Mouse (Mus musculus) neural tube, embryonic 11.5 days (tissue): ENCODE results near the gene Gm525. TPM values are rescaled to one million over a fixed set of nuclear protein-coding genes. Genes with fewer than 3 reads are reported as not detected.
"Not testable (repeated sequence)": the region's sequence is repeated elsewhere in the genome, so short reads cannot be mapped to it uniquely, and the experiment has no call there.

ENCODE experiments used
- ATAC-seq: fragments of 200-750 bp; cut with Nextera tagmentation; 2 replicates; pipeline ENCODE4 v1.8.0; 2017; ENCODE audit warnings: moderate number of reproducible peaks, mild to moderate bottlenecking, moderate TSS enrichment, moderate library complexity; ENCODE audit not compliant: insufficient read depth, low FRiP score, low TSS enrichment
- DNase-seq: peaks from one replicate; pipeline ENCODE4 v3.0.0-alpha.2; 2015; ENCODE audit warnings: low spot score
- H3K27ac ChIP-seq: fragments of 300-500 bp; sonication (generic); 2 replicates; pipeline ENCODE4 v1.5.1; 2014; ENCODE audit warnings: low read depth, mild to moderate bottlenecking, low read length
- H3K27me3 ChIP-seq: fragments of 300-500 bp; sonication (generic); 2 replicates; pipeline ENCODE4 v1.6.1; 2014; ENCODE audit warnings: mild to moderate bottlenecking, low read length, mixed read lengths; ENCODE audit not compliant: control insufficient read depth, insufficient read depth
- H3K36me3 ChIP-seq: fragments of 300-500 bp; sonication (generic); 2 replicates; pipeline ENCODE4 v1.6.1; 2014; ENCODE audit warnings: mild to moderate bottlenecking, low read length, moderate library complexity, mixed read lengths; ENCODE audit not compliant: control insufficient read depth, insufficient read depth
- H3K4me1 ChIP-seq: fragments of 300-500 bp; sonication (generic); 2 replicates; pipeline ENCODE4 v1.6.1; 2014; ENCODE audit warnings: low read length, mixed read lengths; ENCODE audit not compliant: control insufficient read depth, insufficient read depth
- H3K4me2 ChIP-seq: fragments of 300-500 bp; sonication (generic); 2 replicates; pipeline ENCODE4 v1.6.1; 2014; ENCODE audit warnings: low read depth, mild to moderate bottlenecking, moderate library complexity
- H3K4me3 ChIP-seq: fragments of 300-500 bp; sonication (generic); 2 replicates; pipeline ENCODE4 v1.5.1; 2014; ENCODE audit warnings: low read depth, low read length
- H3K9ac ChIP-seq: fragments of 300-500 bp; sonication (generic); 2 replicates; pipeline ENCODE4 v1.6.1; 2014; ENCODE audit warnings: mild to moderate bottlenecking, low read length
- H3K9me3 ChIP-seq: fragments of 300-500 bp; sonication (generic); 2 replicates; pipeline ENCODE4 v1.6.1; 2016; ENCODE audit warnings: low read length; ENCODE audit not compliant: control insufficient read depth
- WGBS: fragments of 180-500 bp; shearing (Covaris S2); extraction: QIAGEN DNeasy Blood & Tissue Kit; methylation state at CpG from one replicate; pipeline ENCODE4 v1.1.7; 2014; 5-methylcytosine and 5-hydroxymethylcytosine counted together
- polyA plus RNA-seq: library from polyadenylated mRNA; unstranded; fragments of >200 nt; fragmentation: Nextera tagmentation; extraction: Ambion mirVana; gene quantifications from 2 replicates; pipeline ENCODE4 v1.2.1, GENCODE M21; 2014

The Gm525 gene
- polyA plus RNA-seq, 1 experiment from 2014 or later = not detected

DNA sequence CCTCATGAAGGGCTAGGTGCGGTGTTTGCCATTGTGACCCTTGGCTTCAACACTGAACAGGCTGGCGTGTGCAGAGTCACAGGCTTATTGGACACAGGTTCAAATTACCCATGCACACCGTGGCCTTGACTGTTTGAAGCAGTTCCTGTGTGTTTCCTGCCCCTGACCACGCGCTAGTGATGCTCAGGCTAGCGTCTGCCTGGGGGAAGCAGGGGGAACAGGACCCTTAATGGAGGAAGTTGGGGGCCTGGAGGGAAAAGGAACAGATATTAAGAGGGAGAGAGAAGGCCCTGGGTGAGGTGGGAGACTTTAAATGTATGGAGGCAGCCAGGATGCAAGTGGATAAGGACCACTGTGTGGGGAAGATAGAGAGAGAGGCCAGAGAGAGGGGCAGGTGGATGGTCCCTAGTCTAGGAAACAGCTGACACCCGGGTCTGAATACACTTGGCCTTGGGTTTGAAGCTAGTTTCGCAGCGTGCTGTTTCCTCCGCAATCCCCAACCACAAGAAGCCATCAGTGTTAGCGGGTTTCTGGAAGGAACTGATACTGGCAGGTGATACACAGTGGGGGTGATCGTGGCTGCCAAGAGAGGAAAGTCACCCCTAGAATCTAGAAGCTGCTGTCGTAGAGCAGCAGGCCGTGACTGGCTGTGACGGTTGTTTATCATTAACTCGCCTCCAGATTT lies 5.5 kb downstream of the Gm525 start:
- Histone ChIP-seq H3K27me3 (no peaks in the 10 kb centered on the region), H3K27ac (no peak overlapping the region), H3K36me3 (no peaks in the 10 kb centered on the region), H3K4me3 (no peak overlapping the region), H3K4me1 (no peaks in the 10 kb centered on the region), H3K4me2 (no peak overlapping the region), H3K9me3 (no peaks in the 10 kb centered on the region), H3K9ac (no peak overlapping the region)
- DNase-seq (no peak), ATAC-seq (no peak)
- WGBS = 86% methylated on average over 16 of the region's 16 CpGs

DNA sequence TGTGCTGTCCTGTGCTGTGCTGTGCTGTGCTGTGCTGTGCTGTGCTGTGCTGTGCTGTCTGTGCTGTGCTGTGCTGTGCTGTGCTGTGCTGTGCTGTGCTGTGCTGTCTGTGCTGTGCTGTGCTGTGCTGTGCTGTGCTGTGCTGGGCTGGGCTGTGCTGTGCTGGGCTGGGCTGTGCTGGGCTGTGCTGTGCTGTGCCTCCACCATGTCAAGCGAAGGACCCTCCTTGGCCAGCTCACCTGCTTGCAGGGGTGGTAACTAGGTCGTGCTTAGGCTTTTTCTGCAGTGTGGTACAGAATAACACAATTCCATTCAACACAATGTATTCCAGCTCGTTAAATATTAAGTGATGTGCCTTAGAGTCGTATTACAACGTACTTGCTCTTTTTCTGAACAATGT lies 8.3 kb downstream of the Gm525 start:
- WGBS = 80% methylated on average over 5 of the region's 5 CpGs
- not testable (repeated sequence) for H3K9ac ChIP-seq, H3K27ac ChIP-seq, H3K27me3 ChIP-seq, ATAC-seq, DNase-seq, H3K36me3 ChIP-seq, H3K4me2 ChIP-seq, H3K4me1 ChIP-seq, H3K9me3 ChIP-seq, H3K4me3 ChIP-seq

DNA sequence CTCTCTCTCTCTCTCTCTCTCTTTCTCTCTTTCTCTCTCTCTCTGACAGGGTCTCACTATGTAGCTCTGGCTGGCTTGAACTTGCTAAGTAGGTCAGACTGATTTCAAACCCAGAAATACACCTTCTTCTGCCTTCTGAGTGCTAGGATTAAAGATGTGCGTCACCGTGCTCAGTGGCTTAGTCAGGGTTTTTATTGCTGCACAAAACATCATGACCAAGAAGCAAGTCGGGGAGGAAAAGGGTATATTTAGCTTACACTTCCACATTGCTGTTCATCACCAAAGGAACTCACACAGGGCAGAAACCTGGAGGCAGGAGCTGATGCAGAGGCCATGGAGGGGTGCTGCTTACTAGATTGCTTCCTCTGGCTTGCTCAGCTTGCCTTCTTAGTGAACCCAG lies 9.1 kb downstream of the Gm525 start:
- 88% methylated on average over 3 of the region's 3 CpGs for WGBS
- not testable (repeated sequence) for ATAC-seq, H3K27me3 ChIP-seq

DNA sequence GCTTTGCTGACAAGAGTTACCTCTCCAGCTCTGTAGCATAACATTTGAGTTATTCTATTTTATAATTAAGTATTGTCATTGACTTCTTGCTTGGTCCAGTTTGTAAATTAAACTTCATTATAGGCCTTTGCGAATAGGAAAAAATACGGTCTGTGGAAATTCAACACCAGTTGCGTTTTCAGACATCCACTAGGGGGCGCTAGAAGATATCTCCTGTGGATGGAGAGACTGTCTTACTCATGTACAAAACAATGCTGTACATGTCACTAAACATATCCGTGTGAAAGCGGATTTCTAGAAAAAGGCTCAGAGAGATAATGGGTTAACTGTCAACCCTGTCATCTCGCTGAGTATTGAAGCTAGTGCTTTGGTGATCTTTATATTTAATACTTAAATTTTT lies 11.0 kb downstream of the Gm525 start:
- no peaks in the 10 kb centered on the region for H3K9me3 ChIP-seq
- no peaks in the 10 kb centered on the region for H3K36me3 ChIP-seq
- WGBS = 51% methylated on average over 7 of the region's 7 CpGs
- no peak overlapping the region for H3K9ac ChIP-seq
- no peak overlapping the region for H3K4me3 ChIP-seq
- H3K27me3 ChIP-seq = no peaks in the 10 kb centered on the region
- no peak for ATAC-seq
- no peak overlapping the region for H3K27ac ChIP-seq
- DNase-seq = peak; percentile 35
- H3K4me2 ChIP-seq = no peak overlapping the region
- 0 out of 2 replicates have a peak, but pooled peaks cover 3% of the 10 kb centered on the region for H3K4me1 ChIP-seq

More for the DNA sequence above, 9.1 kb downstream of the Gm525 start:
- not testable (repeated sequence) for H3K4me2 ChIP-seq, DNase-seq, H3K4me1 ChIP-seq, H3K27ac ChIP-seq, H3K36me3 ChIP-seq, H3K9me3 ChIP-seq, H3K4me3 ChIP-seq, H3K9ac ChIP-seq

DNA sequence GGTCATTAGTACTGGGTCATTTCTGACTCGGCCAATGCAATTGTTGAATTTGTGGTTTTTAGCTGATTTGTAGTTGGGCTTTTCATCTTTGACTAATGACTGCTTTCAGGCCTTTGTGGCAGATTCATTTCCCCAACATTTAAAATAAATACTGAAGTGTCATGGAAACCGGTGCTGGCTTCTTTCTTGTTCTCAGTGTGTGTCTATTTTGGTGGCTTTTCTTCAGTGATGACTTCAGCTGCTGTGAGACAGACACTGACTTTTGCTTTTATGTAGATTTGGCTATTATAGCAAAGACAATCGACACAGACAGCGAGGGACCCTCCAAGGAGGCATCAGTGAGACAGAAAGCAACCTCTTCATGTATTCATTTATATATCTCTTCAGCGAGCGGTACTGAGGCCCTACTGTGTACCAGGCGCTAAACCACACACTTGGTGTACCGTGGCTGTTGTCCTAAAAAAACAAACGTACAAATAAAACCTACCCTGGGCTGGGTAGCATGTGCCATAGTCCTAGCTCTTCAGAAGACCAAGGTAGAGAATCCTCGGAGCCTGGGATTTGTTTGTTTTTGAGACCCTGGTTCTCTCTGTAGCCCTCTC lies 12.7 kb downstream of the Gm525 start:
- H3K9me3 ChIP-seq = no peaks in the 10 kb centered on the region
- H3K36me3 ChIP-seq = no peaks in the 10 kb centered on the region
- H3K4me1 ChIP-seq = 0 out of 2 replicates have a peak, but pooled peaks cover 3% of the 10 kb centered on the region
- DNase-seq (no peak), ATAC-seq (no peak)
- no peaks in the 10 kb centered on the region for H3K27me3 ChIP-seq
- 64% methylated on average over 10 of the region's 10 CpGs for whole genome bisulfite sequencing
- H3K4me3 ChIP-seq = no peak overlapping the region
- H3K9ac ChIP-seq = no peak overlapping the region
- no peak overlapping the region for H3K27ac ChIP-seq
- H3K4me2 ChIP-seq = no peak overlapping the region

DNA sequence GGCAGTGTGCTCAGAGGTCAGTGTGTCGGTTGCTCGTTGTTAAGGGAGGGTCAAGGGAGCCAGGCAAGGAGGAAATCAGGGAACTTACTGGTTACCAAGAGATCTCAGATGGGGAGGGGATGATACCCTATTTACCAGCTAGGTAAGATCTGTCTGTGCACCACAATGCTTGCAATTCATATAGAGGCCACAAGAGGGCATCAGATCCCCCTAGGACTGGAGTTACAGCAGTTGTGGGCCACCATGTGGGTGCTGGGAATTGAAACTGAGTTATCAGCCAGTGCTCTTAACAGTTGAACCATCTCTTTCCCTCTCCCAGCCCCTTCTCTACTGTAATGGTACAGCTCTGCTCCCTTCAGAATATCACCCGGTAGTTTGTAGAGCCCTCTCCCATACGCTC lies 15.1 kb downstream of the Gm525 start:
- no peaks in the 10 kb centered on the region for H3K36me3 ChIP-seq
- H3K4me2 ChIP-seq = no peak overlapping the region
- no peak overlapping the region for H3K4me3 ChIP-seq
- no peak for ATAC-seq
- WGBS = 90% methylated on average over 4 of the region's 4 CpGs
- H3K27me3 ChIP-seq = no peaks in the 10 kb centered on the region
- H3K4me1 ChIP-seq = 0 out of 2 replicates have a peak, but pooled peaks cover 3% of the 10 kb centered on the region
- H3K9ac ChIP-seq = no peak overlapping the region
- DNase-seq = no peak
- H3K9me3 ChIP-seq = no peaks in the 10 kb centered on the region
- no peak overlapping the region for H3K27ac ChIP-seq

DNA sequence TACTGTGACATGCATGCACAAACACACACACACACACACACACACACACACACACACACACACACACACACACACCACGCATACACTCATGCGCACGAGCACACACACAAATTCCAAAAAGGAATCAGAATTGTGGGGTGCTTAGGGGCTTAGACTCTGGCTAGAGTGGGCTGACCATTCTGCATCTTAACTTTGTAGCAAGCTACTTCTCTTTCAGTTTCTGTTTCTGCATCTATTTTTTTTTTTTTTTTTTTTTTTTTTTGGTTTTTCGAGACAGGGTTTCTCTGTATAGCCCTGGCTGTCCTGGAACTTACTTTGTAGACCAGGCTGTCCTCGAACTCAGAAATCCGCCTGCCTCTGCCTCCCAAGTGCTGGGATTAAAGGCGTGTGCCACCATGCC lies 16.7 kb downstream of the Gm525 start:
- H3K4me1 ChIP-seq, DNase-seq, H3K4me2 ChIP-seq, H3K36me3 ChIP-seq, H3K9ac ChIP-seq, H3K27me3 ChIP-seq, H3K27ac ChIP-seq, ATAC-seq, H3K9me3 ChIP-seq, H3K4me3 ChIP-seq: not testable (repeated sequence)
- 91% methylated on average over 6 of the region's 7 CpGs for WGBS

DNA sequence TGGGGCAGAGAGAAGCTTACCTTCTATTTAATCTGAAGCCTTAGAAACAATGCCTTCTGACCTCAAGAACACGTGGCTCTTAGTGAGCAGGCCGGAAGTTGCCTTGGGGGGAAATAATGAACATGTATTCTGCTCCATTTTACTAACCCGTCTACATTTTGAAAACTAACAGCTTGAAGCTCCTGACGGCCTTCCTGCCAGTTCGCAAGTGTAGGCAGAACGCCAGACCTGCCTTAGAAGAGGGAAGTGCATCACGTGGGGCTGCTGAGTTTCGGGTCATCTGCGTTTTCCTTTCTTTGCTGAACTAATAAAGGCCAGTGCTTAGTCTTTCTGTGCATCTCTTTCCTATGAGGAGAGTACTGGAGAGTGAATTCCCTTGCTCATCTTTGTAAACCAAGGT lies 19.1 kb downstream of the Gm525 start:
- Histone ChIP-seq H3K9ac (no peak overlapping the region), H3K4me1 (no peaks in the 10 kb centered on the region), H3K27ac (no peak overlapping the region), H3K4me2 (no peak overlapping the region), H3K9me3 (no peaks in the 10 kb centered on the region), H3K27me3 (no peaks in the 10 kb centered on the region), H3K4me3 (no peak overlapping the region), H3K36me3 (no peaks in the 10 kb centered on the region)
- no peak for DNase-seq
- ATAC-seq = no peak
- 80% methylated on average over 9 of the region's 9 CpGs for WGBS

DNA sequence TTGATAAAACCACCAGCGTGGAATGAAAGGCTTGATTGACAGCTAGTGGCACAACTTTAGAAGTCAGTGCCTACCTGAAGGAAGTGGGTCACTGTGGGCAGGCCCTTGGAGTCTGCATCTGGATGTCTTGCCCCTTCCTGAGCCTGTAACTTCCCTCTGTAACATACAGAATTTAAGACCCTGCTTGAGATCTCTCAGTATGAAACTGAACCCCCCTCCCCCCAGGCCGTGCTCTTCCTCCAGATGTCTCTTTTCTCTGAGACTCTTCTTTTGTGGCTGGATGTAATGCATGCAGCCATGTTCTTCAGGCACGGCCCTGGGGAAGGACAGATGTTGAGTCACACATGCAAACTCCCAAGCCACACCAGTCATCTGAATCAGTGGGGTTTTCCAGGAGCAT lies 21.7 kb downstream of the Gm525 start:
- WGBS = 83% methylated on average over 3 of the region's 3 CpGs

More for the DNA sequence above, 21.7 kb downstream of the Gm525 start:
- ATAC-seq (no peak), DNase-seq (no peak)
- H3K4me3 ChIP-seq = no peak overlapping the region
- no peaks in the 10 kb centered on the region for H3K4me1 ChIP-seq
- no peak overlapping the region for H3K9ac ChIP-seq
- no peaks in the 10 kb centered on the region for H3K27me3 ChIP-seq
- no peaks in the 10 kb centered on the region for H3K36me3 ChIP-seq
- no peak overlapping the region for H3K4me2 ChIP-seq
- no peak overlapping the region for H3K27ac ChIP-seq
- H3K9me3 ChIP-seq = no peaks in the 10 kb centered on the region
